Mouse (Mus musculus): ENCODE measurements around the gene Efhc1.

The Efhc1 gene

GRCm38 (mm10) chr1:20943016-20943415, 8.4 kb upstream of the Efhc1 start:
- no peak for DNase-seq (ENCODE audit: low read depth, low spot score)

GRCm38 (mm10) chr1:20951799-20952198, 373 bp downstream of the Efhc1 start:
- no peak for DNase-seq (ENCODE audit: low read depth, low spot score)

GRCm38 (mm10) chr1:20954876-20955275, 3.5 kb downstream of the Efhc1 start:
- DNase-seq (ENCODE audit: low read depth, low spot score), result no peak

GRCm38 (mm10) chr1:20969642-20970041, 18.2 kb downstream of the Efhc1 start:
- DNase-seq (ENCODE audit: low read depth, low spot score), result no peak

GRCm38 (mm10) chr1:20973389-20973788, 22.0 kb downstream of the Efhc1 start:
- DNase-seq (ENCODE audit: low read depth, low spot score), result no peak

GRCm38 (mm10) chr1:20974341-20975135, 23.1 kb downstream of the Efhc1 start:
- no peak for DNase-seq (ENCODE audit: low read depth, low spot score)

- DNase-seq (ENCODE audit: low read depth, low spot score), result no peak
Measured at GRCm38 (mm10) chr1:20980553-20980952, 29.1 kb downstream of the Efhc1 start.

- no peak for DNase-seq (ENCODE audit: low read depth, low spot score)
Measured at GRCm38 (mm10) chr1:20981764-20982163, 30.3 kb downstream of the Efhc1 start.

GRCm38 (mm10) chr1:20984103-20984502, 32.7 kb downstream of the Efhc1 start:
- no peak for DNase-seq (ENCODE audit: low read depth, low spot score)

- DNase-seq (ENCODE audit: low read depth, low spot score), result no peak
Measured at GRCm38 (mm10) chr1:20984582-20984981, 33.2 kb downstream of the Efhc1 start.

GRCm38 (mm10) chr1:20986378-20987056, 35.1 kb downstream of the Efhc1 start:
- no peak for DNase-seq (ENCODE audit: low read depth, low spot score)

GRCm38 (mm10) chr1:20989461-20990083, 38.1 kb downstream of the Efhc1 start:
- no peak for DNase-seq (ENCODE audit: low read depth, low spot score)

GRCm38 (mm10) chr1:20993690-20994089, 42.3 kb downstream of the Efhc1 start:
- no peak for DNase-seq (ENCODE audit: low read depth, low spot score)

- no peak for DNase-seq (ENCODE audit: low read depth, low spot score)
Measured at GRCm38 (mm10) chr1:20994338-20994737, 42.9 kb downstream of the Efhc1 start.

GRCm38 (mm10) chr1:20995331-20995986, 44.0 kb downstream of the Efhc1 start:
- no peak for DNase-seq (ENCODE audit: low read depth, low spot score)

GRCm38 (mm10) chr1:20996603-20997327, 45.3 kb downstream of the Efhc1 start:
- DNase-seq (ENCODE audit: low read depth, low spot score), result no peak

GRCm38 (mm10) chr1:20997328-20997689, 45.9 kb downstream of the Efhc1 start:
- DNase-seq (ENCODE audit: low read depth, low spot score), result no peak

GRCm38 (mm10) chr1:20997881-20998389, 46.5 kb downstream of the Efhc1 start:
- DNase-seq (ENCODE audit: low read depth, low spot score), result no peak

GRCm38 (mm10) chr1:21002246-21003142, 51.1 kb downstream of the Efhc1 start:
- no peak for DNase-seq (ENCODE audit: low read depth, low spot score)

GRCm38 (mm10) chr1:21004596-21004995, 53.2 kb downstream of the Efhc1 start:
- no peak for DNase-seq (ENCODE audit: low read depth, low spot score)

All from CD4-positive helper T cell, adult 2 months (primary cell).